ENCODE assay signal across 11 mouse cellular contexts in genomic region chr12:55538328-55538971, GRCm38 (mm10). TPM values are rescaled to one million over a fixed set of nuclear protein-coding genes. Genes with fewer than 3 reads are reported as not detected.
DNase-seq lines count a peak whose midpoint lies in the region; ATAC-seq lines count a peak whose summit lies in the region.
"Had no signal": no experiment of that assay in that cellular context is flagged by ENCODE, and none has a peak within 500 bp of the region (broad histone marks: within the 10 kb centered on the region; RNA-seq: fewer than 3 reads in every experiment).

No protein-coding gene starts in this region.

- H3K9ac ChIP-seq in kidney, embryonic 16.5 days (replicated peaks; ENCODE audit: low read length): no peak overlapping the region
- H3K9ac ChIP-seq in embryonic facial prominence, embryonic 15.5 days: no peak overlapping the region
- H3K9ac ChIP-seq in hindbrain, embryonic 13.5 days: no peak overlapping the region
- H3K9ac ChIP-seq in neural tube, embryonic 12.5 days: no peak overlapping the region

- peaks cover 12% of the 10 kb centered on the region for H3K27me3 ChIP-seq in kidney, embryonic 16.5 days (ENCODE audit: insufficient read depth, low read length)
- peaks cover 17% of the 10 kb centered on the region for H3K27me3 ChIP-seq in embryonic facial prominence, embryonic 15.5 days
- peaks cover 23% of the 10 kb centered on the region for H3K27me3 ChIP-seq in hindbrain, embryonic 13.5 days
- 0 out of 2 replicates have a peak, but pooled peaks cover 6% of the 10 kb centered on the region for H3K27me3 ChIP-seq in neural tube, embryonic 12.5 days (replicated peaks)

- no peak overlapping the region for H3K4me2 ChIP-seq in kidney, embryonic 16.5 days (replicated peaks; ENCODE audit: low read depth, low read length)
- no peak overlapping the region for H3K4me2 ChIP-seq in embryonic facial prominence, embryonic 15.5 days (replicated peaks)
- no peak overlapping the region for H3K4me2 ChIP-seq in hindbrain, embryonic 13.5 days
- no peak overlapping the region for H3K4me2 ChIP-seq in neural tube, embryonic 12.5 days (replicated peaks)

- no peaks in the 10 kb centered on the region for H3K4me1 ChIP-seq in kidney, embryonic 16.5 days (ENCODE audit: insufficient read depth, low read length)
- no peaks in the 10 kb centered on the region for H3K4me1 ChIP-seq in embryonic facial prominence, embryonic 15.5 days
- H3K4me1 ChIP-seq in hindbrain, embryonic 13.5 days (replicated peaks): peaks cover 13% of the 10 kb centered on the region
- peaks cover 4% of the 10 kb centered on the region; the same call in 1 of the 2 replicates for H3K4me1 ChIP-seq in neural tube, embryonic 12.5 days

- H3K27ac ChIP-seq in kidney, embryonic 16.5 days (ENCODE audit: low read length): no peak overlapping the region
- H3K27ac ChIP-seq in embryonic facial prominence, embryonic 15.5 days (replicated peaks): no peak overlapping the region
- no peak overlapping the region for H3K27ac ChIP-seq in hindbrain, embryonic 13.5 days
- H3K27ac ChIP-seq in neural tube, embryonic 12.5 days: no peak overlapping the region

- DNase-seq in kidney, postnatal 25 days: no peak
- DNase-seq in left cerebral cortex, adult 9 months (ENCODE audit: low spot score in 2 of 2): no peak
- no peak for DNase-seq in gastrocnemius, adult 8-10 months (ENCODE audit: low spot score in 2 of 2)
- DNase-seq: adrenal gland, adult 8-10 months; cerebellum, postnatal 36 days; kidney, adult 18-20 months had no signal

- peak; percentile 83 for ATAC-seq in kidney, embryonic 16.5 days (ENCODE audit: low FRiP score, low TSS enrichment)
- peak; percentile 81 for ATAC-seq in embryonic facial prominence, embryonic 15.5 days (ENCODE audit: insufficient number of reproducible peaks, low FRiP score, low TSS enrichment, low read depth)
- peak; percentile 79 for ATAC-seq in hindbrain, embryonic 13.5 days (ENCODE audit: low FRiP score)
- ATAC-seq in neural tube, embryonic 12.5 days (ENCODE audit: low FRiP score, low read depth): peak; percentile 82

- 88% methylated on average over 1 of the region's 1 CpGs for WGBS in kidney, embryonic 16.5 days
- 72% methylated on average over 1 of the region's 1 CpGs for WGBS in embryonic facial prominence, embryonic 15.5 days
- 94% methylated on average over 1 of the region's 1 CpGs for WGBS in hindbrain, embryonic 13.5 days
- 80% methylated on average over 1 of the region's 1 CpGs for WGBS in neural tube, embryonic 12.5 days

- no peaks in the 10 kb centered on the region for H3K9me3 ChIP-seq in kidney, embryonic 16.5 days (ENCODE audit: low read length)
- H3K9me3 ChIP-seq in embryonic facial prominence, embryonic 15.5 days (replicated peaks): no peaks in the 10 kb centered on the region
- H3K9me3 ChIP-seq in hindbrain, embryonic 13.5 days: no peaks in the 10 kb centered on the region
- H3K9me3 ChIP-seq in neural tube, embryonic 12.5 days: no peaks in the 10 kb centered on the region

- H3K36me3 ChIP-seq in kidney, embryonic 16.5 days (ENCODE audit: insufficient read depth, low read length): no peaks in the 10 kb centered on the region
- no peaks in the 10 kb centered on the region for H3K36me3 ChIP-seq in embryonic facial prominence, embryonic 15.5 days
- H3K36me3 ChIP-seq in hindbrain, embryonic 13.5 days: no peaks in the 10 kb centered on the region
- no peaks in the 10 kb centered on the region for H3K36me3 ChIP-seq in neural tube, embryonic 12.5 days

- no peak overlapping the region for H3K4me3 ChIP-seq in kidney, embryonic 16.5 days (ENCODE audit: low read length)
- H3K4me3 ChIP-seq in embryonic facial prominence, embryonic 15.5 days (replicated peaks): no peak overlapping the region
- no peak overlapping the region for H3K4me3 ChIP-seq in hindbrain, embryonic 13.5 days
- H3K4me3 ChIP-seq in neural tube, embryonic 12.5 days: no peak overlapping the region

RNA-seq across cellular contexts. Expression of gene Aldoart2, which starts 26.6 kb away (rescaled TPM):
- polyA plus RNA-seq in kidney, embryonic 16.5 days (2015; fragmentation: Nextera tagmentation; extraction: Ambion mirVana): not detected in 2 replicates
- polyA plus RNA-seq in embryonic facial prominence, embryonic 15.5 days (2015; fragmentation: Nextera tagmentation; extraction: Ambion mirVana): not detected in 2 replicates
- not detected in 2 replicates for polyA plus RNA-seq in hindbrain, embryonic 13.5 days (2015; fragmentation: Nextera tagmentation; extraction: Ambion mirVana)
- polyA plus RNA-seq in neural tube, embryonic 12.5 days (2016; fragmentation: Nextera tagmentation; extraction: Ambion mirVana): not detected in 2 replicates
- total RNA-seq in gastrocnemius, adult 8-10 months (2022): under 1 TPM in 1 of 4 experiments, not detected in 3; 0.15 TPM
- total RNA-seq: adrenal gland, adult 8-10 months; left cerebral cortex, postnatal 25 days had no signal

RNA-seq across cellular contexts. Expression of gene Nfkbia, which starts 46.0 kb away (rescaled TPM):
- polyA plus RNA-seq in kidney, embryonic 16.5 days (2015; fragmentation: Nextera tagmentation; extraction: Ambion mirVana): 84.8 and 94.7 TPM in 2 replicates
- polyA plus RNA-seq in embryonic facial prominence, embryonic 15.5 days (2015; fragmentation: Nextera tagmentation; extraction: Ambion mirVana): 144 and 152 TPM in 2 replicates
- polyA plus RNA-seq in hindbrain, embryonic 13.5 days (2015; fragmentation: Nextera tagmentation; extraction: Ambion mirVana): 55.3 and 60.7 TPM in 2 replicates
- polyA plus RNA-seq in neural tube, embryonic 12.5 days (2016; fragmentation: Nextera tagmentation; extraction: Ambion mirVana): 40.1 and 44.9 TPM in 2 replicates
- total RNA-seq in gastrocnemius, adult 8-10 months (2022): 10 to 100 TPM; 18.1 to 43.5 (median 29.1) TPM
